Mouse (Mus musculus): ENCODE measurements around the gene Bicc1. TPM values are rescaled to one million over a fixed set of nuclear protein-coding genes. Genes with fewer than 3 reads are reported as not detected.
A peak's percentile ranks its signal among the peaks of the same experiment; 100 is the strongest.

The Bicc1 gene
- total RNA-seq (2021) (10 to 100 TPM; 14.6 to 17.1 TPM), polyA plus RNA-seq (2012; rRNA removed) (13.7 and 18.7 TPM in 2 replicates)
- long read RNA-seq, full-length matches to known transcripts = 12 of 19 reads
- long read RNA-seq, partial matches to known transcripts = 4 of 19 reads
- long read RNA-seq, other reads (novel, unspliced or antisense) = 3 of 19 reads

GRCm38 (mm10) chr10:71159676-71160235, at the start of gene Bicc1:
TSS of gene Bicc1 (minus strand) at chr10:71159700.
- intact Hi-C loops (cut with DNase I) = loop anchor here (5.0 kb wide), 1 partner anchor 197 kb away; no protein-coding TSS in a partner anchor
- no peaks in the 10 kb centered on the region; the same call in 1 of the 2 replicates for H3K4me1 ChIP-seq (ENCODE audit: control insufficient read depth, insufficient read depth, low read length)
- 10% methylated on average over 45 of the region's 69 CpGs for WGBS
- H3K27ac ChIP-seq = peak within 1 kb of the TSS; percentile 73
- peak within 1 kb of the TSS; percentile 96 for H3K9ac ChIP-seq (ENCODE audit: low read depth, low read length)
- H3K36me3 ChIP-seq (ENCODE audit: control insufficient read depth, insufficient read depth, low read length) = no peaks in the 10 kb centered on the region
- peak; percentile 77 to 81 for DNase-seq
- H3K79me2 ChIP-seq (replicated peaks; ENCODE audit: control insufficient read depth, insufficient read depth, low read length) = no peaks in the 10 kb centered on the region
- peaks cover 1% of the 10 kb centered on the region; the same call in 1 of the 2 replicates for H3K27me3 ChIP-seq (ENCODE audit: control insufficient read depth, insufficient read depth, low read length)
- peak within 1 kb of the TSS; percentile 83 for H3K4me3 ChIP-seq
- TF ChIP-seq EP300 (IDR thresholded peaks at IDR 0.05; ENCODE audit: insufficient read depth, low read depth, low read length) (no peak), POLR2A (IDR thresholded peaks at IDR 0.05; ENCODE audit: insufficient read depth, low read depth, low read length) (no peak), CTCF (IDR thresholded peaks at IDR 0.05) (no peak)

DNA sequence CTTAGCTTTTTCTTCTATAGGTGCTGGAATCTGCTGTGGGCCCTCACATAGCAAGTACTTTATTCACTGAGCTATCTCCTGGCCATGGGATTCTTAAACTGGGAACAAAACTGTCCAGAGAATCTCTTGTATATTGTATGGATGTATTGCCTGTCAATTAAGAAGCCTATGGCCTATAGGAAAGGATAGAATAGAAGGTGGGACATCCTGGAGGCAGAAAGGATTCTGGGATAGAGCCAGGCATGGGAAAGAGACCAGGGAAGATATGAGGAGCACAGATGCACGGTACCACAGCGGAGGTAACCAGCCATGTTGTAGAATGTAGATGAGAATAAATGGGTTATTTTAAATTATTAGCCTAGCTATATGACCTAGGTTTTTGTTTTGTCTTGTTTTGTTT, 42.0 kb upstream of the Bicc1 start:
- Histone ChIP-seq H3K4me1 (ENCODE audit: control insufficient read depth, insufficient read depth, low read length) (peaks cover 7% of the 10 kb centered on the region), H3K79me2 (replicated peaks; ENCODE audit: control insufficient read depth, insufficient read depth, low read length) (no peaks in the 10 kb centered on the region), H3K36me3 (ENCODE audit: control insufficient read depth, insufficient read depth, low read length) (no peaks in the 10 kb centered on the region), H3K9ac (ENCODE audit: low read depth, low read length) (no peak overlapping the region), H3K4me3 (no peak overlapping the region), H3K27me3 (ENCODE audit: control insufficient read depth, insufficient read depth, low read length) (no peaks in the 10 kb centered on the region), H3K27ac (no peak overlapping the region)
- no peak for DNase-seq
- intact Hi-C loops (cut with DNase I) = no loop called here
- WGBS = 87% methylated on average over 2 of the region's 2 CpGs
- TF ChIP-seq CTCF (IDR thresholded peaks at IDR 0.05) = no peak
- no peak for TF ChIP-seq EP300 (IDR thresholded peaks at IDR 0.05; ENCODE audit: insufficient read depth, low read depth, low read length)
- TF ChIP-seq POLR2A (IDR thresholded peaks at IDR 0.05; ENCODE audit: insufficient read depth, low read depth, low read length) = no peak

DNA sequence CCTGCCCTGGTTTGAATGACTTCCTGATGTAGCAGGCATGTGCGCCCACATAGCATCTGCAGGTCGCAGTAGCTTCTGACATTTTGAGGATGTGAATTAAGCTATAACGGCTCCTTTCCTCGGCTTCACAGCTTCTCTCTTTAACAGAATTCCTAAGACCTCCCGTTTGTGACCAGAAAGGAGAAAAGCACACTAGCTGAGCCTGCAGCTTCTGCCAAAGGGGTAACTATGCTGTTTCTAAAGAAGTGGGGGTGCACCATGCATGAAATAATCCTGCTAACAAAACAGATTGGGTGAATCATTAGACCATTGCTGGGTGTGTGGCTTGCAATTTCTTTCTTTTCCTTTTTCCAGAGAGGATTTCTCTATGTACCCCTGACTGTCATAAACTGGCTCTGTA, 41.5 kb upstream of the Bicc1 start:
- Histone ChIP-seq H3K4me1 (ENCODE audit: control insufficient read depth, insufficient read depth, low read length) (peaks cover 7% of the 10 kb centered on the region), H3K27ac (no peak overlapping the region), H3K27me3 (ENCODE audit: control insufficient read depth, insufficient read depth, low read length) (no peaks in the 10 kb centered on the region), H3K36me3 (ENCODE audit: control insufficient read depth, insufficient read depth, low read length) (no peaks in the 10 kb centered on the region), H3K4me3 (no peak overlapping the region), H3K79me2 (replicated peaks; ENCODE audit: control insufficient read depth, insufficient read depth, low read length) (no peaks in the 10 kb centered on the region), H3K9ac (ENCODE audit: low read depth, low read length) (no peak overlapping the region)
- no peak for TF ChIP-seq EP300 (IDR thresholded peaks at IDR 0.05; ENCODE audit: insufficient read depth, low read depth, low read length)
- no peak for TF ChIP-seq CTCF (IDR thresholded peaks at IDR 0.05)
- TF ChIP-seq POLR2A (IDR thresholded peaks at IDR 0.05; ENCODE audit: insufficient read depth, low read depth, low read length) = no peak
- DNase-seq = no peak
- intact Hi-C loops (cut with DNase I) = no loop called here
- WGBS = 44% methylated on average over 5 of the region's 5 CpGs

DNA sequence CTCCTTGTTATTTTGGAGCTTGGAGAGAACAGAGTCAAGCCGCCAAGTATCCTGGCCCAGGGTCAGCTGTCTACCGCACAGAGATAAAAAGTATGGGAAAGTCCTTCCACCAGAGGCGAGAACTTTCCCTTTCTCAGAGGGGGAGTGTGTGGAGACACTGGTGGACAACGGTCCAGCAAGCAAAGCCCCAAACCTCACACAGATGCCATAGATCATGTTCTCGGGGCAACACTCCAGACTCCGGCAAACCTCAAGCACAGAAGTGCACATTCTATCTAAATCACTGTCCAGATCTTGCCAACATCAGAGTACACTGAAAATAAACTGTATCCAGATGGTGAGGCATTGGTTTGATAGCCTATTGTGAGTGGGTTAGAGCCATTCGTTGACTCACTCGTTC, 39.2 kb upstream of the Bicc1 start:
- WGBS = 63% methylated on average over 8 of the region's 8 CpGs
- H3K4me3 ChIP-seq = no peak overlapping the region
- no peaks in the 10 kb centered on the region for H3K79me2 ChIP-seq (replicated peaks; ENCODE audit: control insufficient read depth, insufficient read depth, low read length)
- H3K27me3 ChIP-seq (ENCODE audit: control insufficient read depth, insufficient read depth, low read length) = no peaks in the 10 kb centered on the region
- intact Hi-C loops (cut with DNase I) = loop anchor here (5.0 kb wide), 1 partner anchor 231 kb away; no protein-coding TSS in a partner anchor
- H3K9ac ChIP-seq (ENCODE audit: low read depth, low read length) = no peak overlapping the region
- H3K4me1 ChIP-seq (ENCODE audit: control insufficient read depth, insufficient read depth, low read length) = peaks cover 9% of the 10 kb centered on the region
- H3K27ac ChIP-seq = no peak overlapping the region
- no peaks in the 10 kb centered on the region for H3K36me3 ChIP-seq (ENCODE audit: control insufficient read depth, insufficient read depth, low read length)
- peak; percentile 49 to 64 for DNase-seq
- no peak for TF ChIP-seq POLR2A (IDR thresholded peaks at IDR 0.05; ENCODE audit: insufficient read depth, low read depth, low read length)
- TF ChIP-seq EP300 (IDR thresholded peaks at IDR 0.05; ENCODE audit: insufficient read depth, low read depth, low read length) = no peak
- TF ChIP-seq CTCF (IDR thresholded peaks at IDR 0.05) = no peak

DNA sequence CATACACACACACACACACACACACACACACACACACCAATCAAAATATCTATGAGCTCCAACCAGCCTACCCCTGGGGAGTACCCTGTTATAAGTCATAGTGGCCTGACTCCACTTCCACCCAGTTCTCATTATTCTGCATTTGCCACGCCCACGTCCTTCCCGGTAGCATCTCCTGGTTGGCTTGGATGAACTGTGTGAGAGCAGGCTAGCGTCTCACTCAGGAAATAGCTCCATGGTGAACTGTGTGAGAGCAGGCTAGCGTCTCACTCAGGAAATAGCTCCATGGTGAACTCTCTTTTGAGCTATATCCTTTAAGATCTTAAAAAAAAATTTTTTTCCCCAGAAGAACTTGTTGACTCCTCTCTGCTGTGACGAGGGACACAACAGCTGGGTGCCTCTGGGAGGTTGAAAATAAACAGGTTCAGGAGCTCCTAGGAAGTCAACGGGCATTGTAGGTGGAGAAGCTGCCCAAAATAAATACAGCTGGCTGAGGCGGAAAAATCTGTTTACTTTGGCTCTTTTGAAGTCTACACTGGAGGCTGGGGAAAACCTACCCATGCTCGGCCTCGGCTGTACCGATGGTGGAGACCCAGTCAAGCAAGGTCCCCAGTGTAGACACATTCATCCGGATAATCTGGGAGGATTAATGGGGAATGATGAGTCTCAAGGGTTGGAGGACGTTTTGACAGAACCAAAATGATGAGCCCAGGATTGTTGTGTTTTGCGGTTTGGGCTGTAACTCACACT, 37.7 kb upstream of the Bicc1 start:
- peak overlapping the region; percentile 15; the same call in 1 of the 2 replicates for H3K27ac ChIP-seq
- no peak overlapping the region for H3K4me3 ChIP-seq
- DNase-seq = peak in 1 of 2 experiments; percentile 17
- H3K4me1 ChIP-seq (ENCODE audit: control insufficient read depth, insufficient read depth, low read length) = peaks cover 9% of the 10 kb centered on the region
- no peaks in the 10 kb centered on the region for H3K79me2 ChIP-seq (replicated peaks; ENCODE audit: control insufficient read depth, insufficient read depth, low read length)
- TF ChIP-seq CTCF (IDR thresholded peaks at IDR 0.05) (no peak), EP300 (IDR thresholded peaks at IDR 0.05; ENCODE audit: insufficient read depth, low read depth, low read length) (no peak), POLR2A (IDR thresholded peaks at IDR 0.05; ENCODE audit: insufficient read depth, low read depth, low read length) (no peak)
- intact Hi-C loops (cut with DNase I) = loop anchor here (5.0 kb wide), 1 partner anchor 230 kb away; no protein-coding TSS in a partner anchor
- H3K36me3 ChIP-seq (ENCODE audit: control insufficient read depth, insufficient read depth, low read length) = no peaks in the 10 kb centered on the region
- no peak overlapping the region for H3K9ac ChIP-seq (ENCODE audit: low read depth, low read length)
- H3K27me3 ChIP-seq (ENCODE audit: control insufficient read depth, insufficient read depth, low read length) = no peaks in the 10 kb centered on the region
- 43% methylated on average over 14 of the region's 14 CpGs for WGBS

Measured in heart, adult 2 months (tissue).